Mouse (Mus musculus) right cerebral cortex, postnatal 36 days (tissue): ENCODE measurements around the gene Ralgapa2.

Source experiments
- DNase-seq, 2 experiments: peaks; one replicate each; pipeline ENCODE4 v3.0.0; 2022; ENCODE audit warnings: low spot score in 2 of 2, mixed read lengths in 1 of 2

The Ralgapa2 gene

DNA sequence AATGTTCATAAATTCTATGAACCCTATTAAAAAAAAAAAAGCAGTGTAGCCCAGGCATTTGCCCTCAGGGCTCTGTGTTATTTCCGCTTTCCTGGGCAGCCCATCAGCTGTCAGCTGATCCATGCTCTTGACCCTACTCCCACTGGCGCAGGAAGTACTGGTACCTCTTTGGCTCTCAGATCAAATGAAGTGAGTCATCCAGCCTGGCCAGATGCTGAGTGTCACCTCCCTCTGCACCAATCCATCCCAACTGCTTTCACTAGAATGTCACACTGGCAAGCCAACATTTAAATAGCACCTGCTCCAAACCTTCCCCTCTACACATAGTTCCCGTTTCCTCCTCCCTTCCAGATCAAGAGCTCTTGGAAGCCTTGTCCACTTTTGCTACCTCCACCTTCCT is 84.8 kb downstream of the Ralgapa2 start:
- no peak for DNase-seq

DNA sequence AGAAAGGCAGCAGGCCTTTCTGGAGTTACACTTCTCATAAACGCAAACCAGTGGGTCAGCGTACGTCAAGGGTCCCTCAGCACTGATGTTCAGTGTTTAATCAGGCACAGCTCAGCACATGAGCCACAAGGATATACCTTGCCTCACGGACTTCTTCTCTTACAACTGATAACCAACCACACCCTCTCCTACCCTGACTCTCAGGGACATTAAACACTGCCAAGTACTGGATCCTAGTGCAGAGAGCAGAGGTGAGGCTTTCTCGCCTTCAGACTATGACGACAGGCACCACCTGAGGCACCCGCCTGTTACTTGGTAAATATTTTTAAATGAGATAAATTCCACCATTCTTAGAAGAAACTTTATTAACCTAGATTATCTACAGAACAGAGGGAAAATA is 85.8 kb downstream of the Ralgapa2 start:
- DNase-seq: no peak

DNA sequence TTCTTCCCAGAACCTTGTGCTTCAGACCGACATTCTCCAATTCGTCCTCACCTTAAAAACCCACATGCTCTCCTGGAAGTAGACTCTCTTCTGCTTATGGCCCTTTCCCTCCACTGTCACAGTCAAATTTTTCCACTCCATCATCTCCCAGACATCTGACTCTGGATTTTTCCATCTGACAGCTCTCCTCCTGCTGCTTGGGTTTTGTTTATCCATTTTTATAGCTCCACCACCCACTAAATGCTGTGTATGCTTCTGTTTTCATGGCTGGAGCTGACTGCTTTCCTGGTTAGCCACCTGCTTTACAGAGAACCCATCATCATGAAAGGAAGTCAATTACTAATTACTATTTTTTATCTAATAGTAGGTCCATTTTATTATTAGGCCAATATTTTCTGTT is 86.9 kb downstream of the Ralgapa2 start:
- no peak for DNase-seq

DNA sequence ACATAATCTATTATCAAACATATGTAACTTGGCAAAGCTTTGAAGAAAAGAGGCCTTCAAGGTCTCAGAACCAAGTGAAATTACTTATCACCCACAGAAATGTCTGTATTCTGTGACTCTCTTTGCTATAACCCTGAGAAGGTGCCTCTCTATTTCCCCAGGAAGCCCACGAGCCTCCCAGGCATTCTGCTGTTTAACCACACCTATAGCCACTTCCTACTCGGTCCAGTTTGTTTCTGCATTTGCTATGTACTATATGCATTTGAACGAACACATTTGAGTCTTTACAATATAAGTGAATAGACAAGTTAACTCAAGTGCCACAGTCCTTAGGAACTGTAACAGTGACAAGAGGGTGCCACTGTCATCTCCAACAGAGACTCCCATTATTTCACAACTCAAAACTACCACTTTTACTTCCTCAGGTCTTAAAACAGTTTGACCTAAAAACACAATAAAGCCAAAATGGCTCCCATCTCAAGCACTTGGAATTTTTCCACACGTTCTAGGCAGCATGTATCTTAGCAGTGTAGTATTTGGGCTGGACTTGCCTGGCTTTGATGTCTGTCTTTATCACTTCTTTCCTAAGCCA is 88.3 kb downstream of the Ralgapa2 start:
- no peak for DNase-seq

DNA sequence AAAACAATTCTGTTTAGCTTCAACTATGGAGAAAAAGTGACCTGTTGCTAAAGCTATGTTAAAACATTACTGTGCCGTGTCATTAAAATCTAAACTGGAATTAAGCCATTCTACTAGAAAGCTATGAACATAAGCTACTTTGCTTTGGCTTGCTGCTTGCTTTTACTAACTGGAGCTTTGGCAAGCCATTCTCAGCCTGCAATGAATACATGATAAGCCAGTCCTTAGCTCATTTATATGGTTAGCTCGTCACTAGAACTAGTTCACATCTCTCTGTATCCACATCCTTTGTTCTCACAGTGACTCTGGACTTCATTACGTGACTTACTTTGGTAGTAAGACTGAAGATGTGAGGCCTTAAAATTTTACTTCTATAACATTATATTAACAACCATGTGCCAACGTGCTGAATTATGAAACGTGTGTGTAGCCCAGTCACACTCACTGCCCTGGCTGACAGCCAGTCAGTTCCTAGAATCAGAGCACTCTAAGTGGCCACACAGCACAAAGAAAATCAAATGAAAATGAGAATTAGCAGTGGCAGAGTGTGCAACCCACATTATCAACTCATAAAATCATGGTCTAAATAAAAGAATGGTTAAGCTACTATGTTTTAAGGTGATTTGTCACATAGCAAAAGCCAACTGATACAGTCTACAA is 89.0 kb downstream of the Ralgapa2 start:
- DNase-seq: no peak

DNA sequence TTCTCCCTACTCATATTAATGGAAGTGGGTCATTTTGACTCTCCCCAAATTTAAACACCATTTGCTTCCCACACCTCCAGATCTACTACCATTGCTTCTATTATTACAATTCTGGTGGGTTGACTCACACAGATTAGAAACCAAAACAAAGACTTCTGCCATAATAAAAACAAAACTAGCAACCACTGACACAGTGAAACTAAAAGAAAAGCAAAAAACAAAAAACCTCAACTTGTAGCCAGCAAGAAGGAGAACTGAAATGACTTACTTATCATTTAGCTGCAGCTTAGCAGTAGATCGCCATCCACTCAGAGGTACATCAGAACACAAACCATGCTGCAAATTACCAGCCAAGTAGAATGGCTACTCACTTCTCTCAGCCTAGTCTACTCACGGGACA is 95.9 kb downstream of the Ralgapa2 start:
- DNase-seq: no peak

DNA sequence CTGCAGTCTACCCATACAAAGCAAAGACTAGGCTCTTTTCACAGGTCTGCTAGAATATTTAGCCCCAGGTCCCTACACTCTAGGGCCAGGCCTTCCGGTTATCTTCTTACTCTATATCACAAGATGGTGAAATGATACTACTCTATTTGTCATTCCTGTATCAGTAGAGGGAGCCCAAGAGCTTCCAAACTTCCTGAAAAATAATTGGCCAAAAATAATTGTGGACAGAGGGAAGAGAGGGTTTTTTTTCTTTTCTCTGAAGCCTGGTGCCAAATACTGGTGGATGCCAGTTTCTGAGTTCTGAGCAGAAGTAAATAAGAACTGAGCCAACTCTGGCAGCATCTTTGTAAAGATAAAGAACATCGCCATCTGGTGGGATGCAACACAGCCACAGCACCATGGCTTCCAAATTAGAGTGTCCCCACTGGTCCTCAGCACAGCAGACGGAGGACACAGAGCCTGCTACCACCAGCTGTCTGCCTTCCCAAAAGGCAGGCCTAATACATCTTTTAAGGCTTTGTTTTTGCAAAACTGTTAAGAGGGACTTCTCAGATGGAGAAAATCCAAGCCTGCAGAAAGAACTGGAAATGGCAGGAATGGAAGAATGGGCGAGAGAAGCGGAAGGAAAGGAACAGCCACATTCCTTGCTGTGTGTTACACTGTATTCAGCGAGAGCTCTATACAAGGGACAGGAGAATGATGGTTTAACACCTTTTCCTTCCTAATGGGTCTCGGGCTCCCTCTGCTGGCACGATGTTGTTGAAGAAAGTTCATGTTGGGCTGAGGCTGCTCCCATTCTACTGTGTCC is 97.5 kb downstream of the Ralgapa2 start:
- peak; percentile 64 to 67 for DNase-seq

DNA sequence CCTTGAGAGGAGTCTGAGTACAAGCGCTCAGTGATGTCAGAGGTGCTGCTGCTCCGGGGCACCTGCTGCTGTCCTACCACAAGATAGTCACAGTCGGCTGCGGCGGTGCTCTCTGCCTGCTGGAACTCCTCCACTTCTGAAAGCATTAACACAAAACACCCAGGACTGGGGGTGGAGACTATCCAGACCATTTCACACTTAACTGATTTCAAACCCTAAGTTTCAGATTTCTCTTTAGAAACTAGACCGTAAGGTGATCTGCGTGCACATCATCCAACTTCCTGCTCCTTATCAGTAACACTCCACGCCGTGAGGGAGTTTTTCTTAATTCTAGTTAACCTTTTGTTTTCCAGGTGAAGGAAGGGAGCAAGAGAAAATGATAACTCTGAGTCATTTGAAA is 99.4 kb downstream of the Ralgapa2 start:
- DNase-seq: no peak

DNA sequence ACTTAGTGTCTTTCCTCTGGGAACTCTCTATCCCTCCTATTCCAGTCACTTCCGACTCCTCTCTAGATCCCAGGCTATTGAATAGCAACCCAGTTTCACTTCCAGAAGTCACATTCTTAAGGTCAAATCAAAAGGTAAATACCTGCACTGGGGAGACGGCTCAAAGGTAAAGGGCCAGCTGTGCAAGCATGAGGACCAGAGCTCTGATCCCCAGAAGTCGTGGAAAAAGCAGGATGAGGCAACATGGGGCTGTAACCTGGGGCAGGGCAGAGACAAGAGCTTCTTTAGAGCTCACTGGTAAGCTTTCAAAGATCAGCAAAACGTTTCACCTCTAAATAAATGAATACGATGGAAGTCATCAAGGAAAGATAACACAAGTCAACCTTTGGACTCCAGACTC is 100.2 kb downstream of the Ralgapa2 start:
- no peak for DNase-seq

DNA sequence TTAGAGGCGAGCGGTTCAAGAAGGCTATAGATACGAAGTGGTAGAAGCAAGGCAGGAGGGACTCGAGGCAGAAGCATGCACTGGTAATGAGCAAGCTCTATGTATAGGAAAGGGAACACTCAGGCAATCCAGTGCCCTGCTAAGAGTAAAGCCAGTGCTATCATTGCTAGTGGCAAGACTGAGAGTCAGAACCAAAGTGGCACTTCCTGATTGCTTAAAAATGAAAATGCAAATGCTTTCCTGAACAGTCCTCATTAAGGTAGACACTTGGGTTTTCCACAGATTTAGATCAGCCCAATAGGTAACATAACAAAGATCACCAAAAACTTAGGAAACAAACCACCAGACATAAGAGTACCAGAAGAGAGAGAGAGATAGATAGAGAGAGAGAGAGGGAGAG is 105.1 kb downstream of the Ralgapa2 start:
- no peak for DNase-seq

DNA sequence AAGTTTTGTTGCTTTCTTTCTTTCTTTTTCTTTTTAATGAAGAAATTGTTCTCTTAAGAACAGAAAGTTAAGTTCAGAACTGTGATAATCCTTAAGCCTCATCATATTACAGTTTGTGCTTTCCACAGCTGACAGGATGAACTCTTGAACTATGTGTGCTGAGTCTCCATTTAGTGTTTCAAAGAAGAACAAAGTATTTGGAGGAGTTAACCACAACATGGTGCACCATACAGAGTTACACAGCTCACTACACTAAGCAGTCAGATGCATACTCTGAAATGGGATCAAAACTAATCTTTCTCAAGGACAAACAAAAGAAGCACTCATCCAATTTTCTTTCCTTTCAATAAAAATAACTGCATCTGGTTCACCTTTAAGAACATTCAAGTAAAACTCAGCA is 110.6 kb downstream of the Ralgapa2 start:
- no peak for DNase-seq

DNA sequence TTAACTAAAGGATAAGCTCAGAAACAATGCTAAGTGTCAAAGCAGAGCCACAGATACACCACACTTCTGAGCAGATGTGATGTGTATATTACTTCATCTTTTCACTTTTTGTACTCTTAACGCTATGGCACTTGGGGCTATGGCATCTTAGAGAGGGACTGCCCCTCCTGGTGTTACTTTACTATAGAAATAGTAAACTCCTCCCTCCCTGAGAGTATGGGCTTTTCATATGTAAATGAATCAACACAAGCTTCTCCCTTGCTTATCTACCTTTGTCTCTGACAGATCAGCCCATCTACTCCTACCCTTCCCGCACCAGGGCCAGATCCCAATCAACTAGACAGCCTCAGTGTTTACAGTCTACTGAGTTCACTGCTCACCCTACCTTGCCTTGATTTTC is 111.4 kb downstream of the Ralgapa2 start:
- DNase-seq: no peak

DNA sequence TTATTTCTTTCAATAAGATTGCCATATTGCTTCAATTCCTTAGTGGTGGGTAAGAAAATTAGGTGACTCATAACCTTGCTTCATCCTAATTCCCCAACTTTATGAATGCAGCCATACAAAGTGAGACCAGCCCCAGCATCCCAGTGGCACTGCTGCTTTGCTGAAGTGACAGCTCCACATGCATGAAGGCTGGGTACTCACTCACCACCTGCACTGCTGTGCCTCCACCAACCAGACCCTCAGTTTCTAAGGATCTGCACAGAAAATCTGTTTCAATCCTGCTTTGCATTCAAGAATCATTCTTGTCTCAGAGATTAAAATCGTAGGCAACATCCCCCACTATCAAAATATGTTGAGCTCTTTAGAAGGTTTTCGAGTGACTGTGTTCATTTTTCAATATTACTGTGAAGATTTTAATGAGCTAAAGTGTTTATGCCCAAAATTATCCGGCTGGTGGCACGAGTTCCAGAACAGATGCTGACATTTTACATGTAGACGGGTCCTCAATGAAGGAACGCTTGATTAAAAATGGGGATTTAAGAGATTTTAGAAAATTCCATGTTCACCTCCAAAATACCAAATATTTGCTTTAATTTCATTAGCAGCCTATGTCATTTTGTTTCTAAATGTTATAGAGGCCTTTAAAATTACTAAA is 113.8 kb downstream of the Ralgapa2 start:
- DNase-seq: no peak

DNA sequence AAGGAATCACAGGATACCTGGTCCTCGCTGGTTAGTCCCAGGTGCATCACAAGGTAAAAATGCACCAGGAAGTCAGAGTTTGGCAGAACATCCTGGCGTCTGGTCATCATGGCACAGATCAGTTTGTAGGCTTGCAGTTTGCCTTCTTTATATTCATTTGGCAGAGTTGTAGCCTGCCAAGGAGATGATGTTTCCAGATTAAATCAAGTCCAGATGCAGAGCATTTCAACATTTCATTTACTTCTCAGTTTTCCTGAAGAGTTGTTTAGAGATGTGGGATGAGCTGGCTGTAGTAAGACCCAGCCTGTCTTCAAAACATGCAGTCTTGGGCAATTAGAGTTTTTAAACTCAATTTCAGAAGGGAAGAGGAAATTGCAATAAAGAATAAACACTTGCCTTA is 124.9 kb downstream of the Ralgapa2 start:
- no peak for DNase-seq

DNA sequence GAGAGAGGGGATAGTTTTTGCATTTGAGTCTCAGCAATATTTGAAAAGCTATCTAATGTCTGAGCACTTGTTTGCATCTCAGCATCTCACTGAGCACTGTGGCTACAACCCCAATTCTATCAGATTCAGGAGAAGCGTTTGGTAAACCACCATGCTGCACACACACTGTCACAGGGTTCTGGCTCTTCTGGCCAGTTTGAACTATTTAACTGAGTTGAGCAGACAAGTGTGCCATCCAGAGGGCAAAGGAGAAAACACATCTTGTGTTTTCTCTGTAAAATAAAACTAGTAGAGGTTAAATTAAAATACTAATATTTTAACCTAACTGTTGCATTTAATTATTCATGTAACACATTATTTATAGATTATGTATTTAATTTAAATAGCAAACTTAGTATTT is 127.6 kb downstream of the Ralgapa2 start:
- no peak for DNase-seq

DNA sequence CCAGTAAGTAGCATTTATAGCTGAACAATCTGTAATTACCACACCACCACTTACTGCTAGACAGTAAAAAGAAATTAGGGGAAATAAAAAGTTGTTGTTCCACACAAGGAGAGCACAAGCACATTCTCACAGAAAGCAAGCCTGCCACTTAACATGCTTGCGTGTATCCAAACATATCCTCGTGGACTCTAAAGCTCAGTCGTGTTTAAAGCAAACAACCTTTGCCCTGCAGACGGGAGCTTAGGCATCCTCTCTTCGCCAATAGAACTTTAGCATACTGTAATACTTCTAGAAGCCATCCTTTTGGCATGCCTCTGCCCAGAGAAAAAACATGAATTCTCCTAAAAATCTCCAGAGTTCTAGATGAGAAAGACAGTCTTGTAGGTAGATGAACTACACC is 135.9 kb downstream of the Ralgapa2 start:
- no peak for DNase-seq

DNA sequence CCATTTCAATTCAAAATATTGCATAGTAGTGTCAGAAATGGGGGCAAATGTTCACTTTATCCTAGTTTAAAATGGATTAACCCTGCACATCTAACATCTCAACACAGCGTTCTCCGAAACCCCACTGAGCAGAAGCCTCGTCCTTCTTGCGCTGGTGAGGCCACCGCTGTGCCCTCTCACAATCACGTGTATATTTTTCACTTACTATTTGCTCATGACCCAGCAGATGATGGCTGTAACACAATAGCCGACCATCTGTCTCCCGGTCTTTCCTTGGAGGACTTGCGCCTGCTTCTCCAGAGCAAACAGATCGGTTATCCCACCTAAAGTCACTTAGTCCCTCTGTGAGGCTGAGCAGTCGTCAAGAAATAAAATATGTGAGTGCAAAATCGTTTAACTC is 146.0 kb downstream of the Ralgapa2 start:
- no peak for DNase-seq

DNA sequence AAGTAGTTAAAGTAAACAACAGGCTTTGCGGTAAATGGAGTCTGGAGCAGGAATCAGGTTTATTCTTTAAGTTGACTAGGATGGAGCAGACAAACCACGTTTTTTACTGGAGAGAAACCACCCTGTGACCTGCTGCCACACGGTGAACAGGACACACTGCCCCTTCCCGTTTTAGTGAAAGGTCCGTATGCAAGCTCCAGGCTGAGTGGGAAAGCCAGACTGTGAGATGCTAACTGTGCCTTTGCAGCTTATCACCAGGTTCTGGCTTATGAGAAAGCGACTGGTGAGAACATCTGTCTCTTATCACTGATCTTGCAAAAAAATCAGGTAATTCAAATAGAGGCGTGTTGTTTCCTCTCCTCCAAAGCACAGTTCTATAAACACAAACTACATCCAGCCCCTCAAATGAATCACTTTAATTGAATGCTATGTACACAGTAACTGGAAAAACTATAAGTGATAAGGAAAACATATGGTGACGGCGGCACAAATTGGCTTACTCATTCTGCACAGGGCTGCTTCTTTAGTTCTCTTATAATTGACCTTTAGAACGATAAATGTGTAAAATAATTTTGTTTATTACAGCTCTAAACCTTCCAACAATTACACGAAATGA is 146.7 kb downstream of the Ralgapa2 start:
- no peak for DNase-seq

DNA sequence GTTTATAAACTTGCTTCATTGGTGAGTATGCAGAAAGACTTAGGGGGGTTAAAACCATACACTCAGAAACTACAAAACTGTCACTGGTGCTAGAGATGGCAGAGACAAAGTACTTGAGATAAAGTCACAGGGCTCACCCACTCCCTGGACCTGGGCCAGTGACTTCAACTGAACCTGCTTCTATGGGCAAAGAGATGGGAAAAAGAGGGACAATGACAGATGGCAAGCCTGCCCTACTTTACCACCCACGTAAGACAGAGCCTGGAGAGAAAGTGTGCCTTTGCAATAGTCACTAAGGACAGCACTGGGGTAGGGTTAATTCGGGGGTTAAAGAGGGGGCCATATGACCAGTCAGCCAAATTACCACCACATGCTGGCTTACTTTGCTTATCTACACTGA is 148.7 kb downstream of the Ralgapa2 start:
- peak; percentile 28 to 78 for DNase-seq

DNA sequence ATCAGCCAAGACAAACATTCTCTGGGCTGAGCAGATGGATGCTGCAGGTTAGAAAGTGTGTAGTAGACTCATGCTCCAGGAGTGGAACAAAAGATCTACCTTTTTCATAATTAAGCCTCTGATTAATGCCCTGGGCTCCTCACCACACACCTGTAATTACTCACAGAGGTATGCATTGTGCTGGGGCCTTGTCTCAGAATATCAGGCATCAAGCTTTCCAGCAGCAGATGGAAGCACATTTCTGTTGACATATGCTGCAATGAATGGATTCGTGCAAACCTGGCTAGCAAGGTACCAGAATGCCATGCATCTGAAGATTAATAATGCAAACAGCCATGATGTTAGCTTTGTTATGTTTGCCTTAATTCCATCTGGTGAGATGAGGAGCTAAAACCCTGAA is 149.2 kb downstream of the Ralgapa2 start:
- no peak for DNase-seq

DNA sequence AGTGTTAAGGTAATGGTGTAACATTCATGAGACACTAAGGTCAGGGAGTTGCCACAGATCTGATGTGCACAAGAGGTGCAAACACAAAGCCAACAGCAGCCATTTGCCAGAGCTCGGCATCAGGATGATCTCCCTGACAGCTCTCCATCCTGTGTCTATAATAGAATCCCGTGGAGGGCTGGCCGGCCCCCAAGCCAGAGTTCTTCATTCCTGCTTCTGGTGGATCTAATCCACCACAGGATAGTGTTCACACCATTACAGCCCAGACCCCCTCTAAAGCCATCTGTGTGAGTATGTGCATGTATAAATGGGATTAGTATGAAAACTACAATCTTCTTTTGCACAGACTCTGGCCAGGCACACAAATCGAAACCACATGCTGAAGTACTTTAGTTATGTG is 150.2 kb downstream of the Ralgapa2 start:
- no peak for DNase-seq

DNA sequence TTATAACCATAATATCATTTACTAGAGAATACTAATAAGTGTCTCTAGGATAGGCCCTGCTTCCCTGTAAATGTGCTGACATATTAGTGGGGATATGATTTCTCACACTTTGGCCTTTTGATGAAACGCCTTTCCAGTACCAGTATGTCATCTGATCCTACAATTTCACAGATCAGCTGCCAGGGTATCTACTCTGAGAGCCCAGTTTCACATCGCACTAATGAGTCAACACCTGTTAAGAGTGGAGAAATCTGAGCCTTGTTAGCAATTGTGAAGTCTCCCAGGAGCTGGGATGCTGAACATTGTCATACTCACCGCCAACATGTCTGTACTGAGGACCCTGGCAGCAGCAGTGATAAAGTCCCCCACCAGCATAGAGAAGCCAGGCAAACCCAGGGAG is 151.1 kb downstream of the Ralgapa2 start:
- no peak for DNase-seq
